Mouse (Mus musculus): Measurements from ENCODE around the gene Slc35c1. TPM values are rescaled to one million over a fixed set of nuclear protein-coding genes. Genes with fewer than 3 reads are reported as not detected.

Slc35c1 gene
- polyA plus RNA-seq, 1 experiment from 2014 or later, result 26.8 TPM

DNA sequence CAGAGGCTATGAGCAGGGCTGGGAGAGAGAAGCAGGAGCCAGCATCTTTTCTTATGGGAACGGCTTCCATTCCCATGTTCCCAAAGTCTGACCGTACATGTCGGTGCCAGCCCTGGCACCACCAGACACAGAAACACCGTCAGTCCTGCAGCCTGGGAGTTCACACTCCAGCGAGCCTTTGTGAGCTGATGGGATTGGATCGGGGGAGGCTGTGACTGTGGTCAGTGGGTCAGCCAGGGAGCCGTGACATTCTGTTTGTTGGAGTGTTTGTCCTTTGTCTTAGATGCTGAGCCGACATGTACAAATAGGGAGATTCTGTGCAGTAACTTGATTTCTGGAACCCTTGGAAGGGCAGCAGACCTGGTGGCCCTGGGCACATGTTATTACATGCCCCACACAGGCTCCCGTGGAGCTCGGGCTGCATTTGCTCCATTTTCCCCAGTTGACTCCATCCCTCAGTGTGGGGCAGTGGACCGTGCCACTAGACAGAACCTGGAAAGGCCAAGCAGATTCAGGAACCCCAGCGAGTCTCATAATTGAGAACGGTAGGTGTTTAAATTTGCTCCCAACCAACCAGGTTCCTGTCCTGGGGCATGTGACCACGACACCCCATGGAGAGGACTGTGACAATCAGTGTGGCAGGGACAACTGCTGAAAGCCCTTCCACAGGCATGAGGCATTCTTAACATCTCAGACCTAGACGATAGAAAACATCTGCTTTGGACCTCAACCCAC lies 33.5 kb upstream of the Slc35c1 start:
- Histone ChIP-seq H3K27ac (ENCODE audit: low read depth, low read length) (no peak overlapping the region), H3K4me3 (ENCODE audit: low read depth, low read length) (no peak overlapping the region), H3K4me1 (replicated peaks; ENCODE audit: control insufficient read depth, insufficient read depth, low read length) (no peaks in the 10 kb centered on the region), H3K36me3 (ENCODE audit: control insufficient read depth, insufficient read depth, low read length) (no peaks in the 10 kb centered on the region), H3K4me2 (no peak overlapping the region), H3K9ac (ENCODE audit: low read depth, low read length) (no peak overlapping the region), H3K27me3 (replicated peaks; ENCODE audit: control insufficient read depth, insufficient read depth, low read length) (no peaks in the 10 kb centered on the region), H3K9me3 (ENCODE audit: control insufficient read depth, low read length) (no peaks in the 10 kb centered on the region)
- ATAC-seq (replicated peaks; ENCODE audit: low FRiP score) (no peak), DNase-seq (ENCODE audit: low spot score) (no peak)
- 74% methylated on average over 15 of the region's 15 CpGs for WGBS

DNA sequence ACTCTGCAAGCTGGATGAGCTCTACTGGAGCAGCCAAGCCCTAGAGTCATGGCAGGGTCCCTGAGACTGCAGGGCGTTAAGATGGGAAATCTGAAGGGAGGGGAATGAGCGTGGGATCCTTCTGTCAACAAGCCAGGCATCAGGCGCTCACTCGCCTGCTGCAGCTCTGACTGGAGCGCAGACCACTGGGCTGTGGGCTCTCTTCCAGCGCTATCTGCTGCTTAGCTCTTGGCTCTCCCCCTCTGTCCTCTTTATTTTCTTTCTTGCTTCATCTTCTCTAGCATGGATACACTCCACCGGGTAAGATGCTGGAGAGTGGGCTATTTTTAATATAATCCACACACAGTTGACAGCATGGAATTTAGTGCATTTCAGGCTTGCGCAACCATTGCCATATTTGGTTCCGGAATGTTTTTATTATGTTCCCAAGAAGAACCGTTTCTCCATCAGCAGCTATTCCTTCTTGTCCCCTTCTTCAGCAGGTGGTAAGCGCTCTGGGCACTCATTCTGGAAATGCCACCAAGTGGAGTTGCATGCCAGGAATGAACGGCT lies 31.7 kb upstream of the Slc35c1 start:
- no peak overlapping the region for H3K27ac ChIP-seq (ENCODE audit: low read depth, low read length)
- no peak overlapping the region for H3K4me2 ChIP-seq
- H3K4me3 ChIP-seq (ENCODE audit: low read depth, low read length), result no peak overlapping the region
- no peaks in the 10 kb centered on the region for H3K27me3 ChIP-seq (replicated peaks; ENCODE audit: control insufficient read depth, insufficient read depth, low read length)
- ATAC-seq (replicated peaks; ENCODE audit: low FRiP score) (no peak), DNase-seq (ENCODE audit: low spot score) (no peak)
- no peaks in the 10 kb centered on the region for H3K9me3 ChIP-seq (ENCODE audit: control insufficient read depth, low read length)
- no peaks in the 10 kb centered on the region for H3K36me3 ChIP-seq (ENCODE audit: control insufficient read depth, insufficient read depth, low read length)
- no peaks in the 10 kb centered on the region for H3K4me1 ChIP-seq (replicated peaks; ENCODE audit: control insufficient read depth, insufficient read depth, low read length)
- WGBS, result 60% methylated on average over 12 of the region's 12 CpGs
- H3K9ac ChIP-seq (ENCODE audit: low read depth, low read length), result no peak overlapping the region

DNA sequence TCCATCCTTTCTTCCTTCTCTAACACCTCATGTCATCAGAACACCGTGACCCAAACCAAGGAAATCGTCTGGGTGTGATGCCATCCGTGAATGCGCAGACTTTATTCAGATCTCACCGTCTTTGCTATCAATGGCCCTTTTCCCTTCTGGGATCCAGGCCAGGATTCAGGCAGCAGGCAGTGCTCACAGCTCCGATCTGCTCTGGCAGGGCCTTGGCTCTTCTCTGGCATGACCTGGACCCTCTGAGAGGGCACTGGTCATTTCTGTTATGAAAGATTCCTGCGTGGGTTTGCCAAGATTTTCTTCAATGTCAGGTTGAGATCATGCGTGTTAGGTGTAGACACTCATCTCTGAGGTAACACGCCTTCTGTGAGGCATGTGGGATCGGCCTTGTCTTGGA lies 30.2 kb upstream of the Slc35c1 start:
- WGBS, result 82% methylated on average over 10 of the region's 10 CpGs

DNA sequence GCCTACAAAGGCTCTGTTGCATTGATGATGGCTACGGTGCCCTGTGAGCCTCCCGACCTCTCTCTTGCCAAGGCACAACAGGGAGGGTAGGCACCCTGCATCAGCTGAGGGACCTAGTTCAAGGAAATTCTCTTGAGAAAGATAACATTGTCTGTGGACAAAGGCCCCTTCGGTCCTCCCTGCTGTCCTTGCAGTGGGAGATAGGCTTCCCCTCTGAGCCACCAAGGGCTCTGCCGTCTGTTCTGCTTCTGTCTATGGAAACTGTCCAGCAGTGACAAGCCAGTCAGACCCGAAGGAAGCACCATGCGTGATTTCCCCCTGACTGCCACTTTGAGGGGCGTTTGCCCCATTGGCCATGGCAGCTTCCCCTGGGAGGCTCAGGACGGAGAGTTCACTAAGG lies 27.5 kb upstream of the Slc35c1 start:
- 66% methylated on average over 8 of the region's 8 CpGs for WGBS
- Histone ChIP-seq H3K4me2 (no peak overlapping the region), H3K4me3 (ENCODE audit: low read depth, low read length) (no peak overlapping the region), H3K9me3 (ENCODE audit: control insufficient read depth, low read length) (no peaks in the 10 kb centered on the region), H3K27me3 (replicated peaks; ENCODE audit: control insufficient read depth, insufficient read depth, low read length) (peaks cover 22% of the 10 kb centered on the region), H3K9ac (ENCODE audit: low read depth, low read length) (no peak overlapping the region), H3K27ac (ENCODE audit: low read depth, low read length) (no peak overlapping the region), H3K36me3 (ENCODE audit: control insufficient read depth, insufficient read depth, low read length) (no peaks in the 10 kb centered on the region), H3K4me1 (replicated peaks; ENCODE audit: control insufficient read depth, insufficient read depth, low read length) (0 out of 2 replicates have a peak, but pooled peaks cover 2% of the 10 kb centered on the region)
- DNase-seq (ENCODE audit: low spot score) (no peak), ATAC-seq (replicated peaks; ENCODE audit: low FRiP score) (no peak)

More for the DNA sequence above, 30.2 kb upstream of the Slc35c1 start:
- DNase-seq (ENCODE audit: low spot score) (peak; percentile 17), ATAC-seq (replicated peaks; ENCODE audit: low FRiP score) (no peak)
- Histone ChIP-seq H3K9ac (ENCODE audit: low read depth, low read length) (no peak overlapping the region), H3K36me3 (ENCODE audit: control insufficient read depth, insufficient read depth, low read length) (no peaks in the 10 kb centered on the region), H3K4me2 (no peak overlapping the region), H3K27me3 (replicated peaks; ENCODE audit: control insufficient read depth, insufficient read depth, low read length) (no peaks in the 10 kb centered on the region; the same call in 1 of the 2 replicates), H3K4me3 (ENCODE audit: low read depth, low read length) (no peak overlapping the region), H3K9me3 (ENCODE audit: control insufficient read depth, low read length) (no peaks in the 10 kb centered on the region), H3K4me1 (replicated peaks; ENCODE audit: control insufficient read depth, insufficient read depth, low read length) (no peaks in the 10 kb centered on the region), H3K27ac (ENCODE audit: low read depth, low read length) (no peak overlapping the region)

DNA sequence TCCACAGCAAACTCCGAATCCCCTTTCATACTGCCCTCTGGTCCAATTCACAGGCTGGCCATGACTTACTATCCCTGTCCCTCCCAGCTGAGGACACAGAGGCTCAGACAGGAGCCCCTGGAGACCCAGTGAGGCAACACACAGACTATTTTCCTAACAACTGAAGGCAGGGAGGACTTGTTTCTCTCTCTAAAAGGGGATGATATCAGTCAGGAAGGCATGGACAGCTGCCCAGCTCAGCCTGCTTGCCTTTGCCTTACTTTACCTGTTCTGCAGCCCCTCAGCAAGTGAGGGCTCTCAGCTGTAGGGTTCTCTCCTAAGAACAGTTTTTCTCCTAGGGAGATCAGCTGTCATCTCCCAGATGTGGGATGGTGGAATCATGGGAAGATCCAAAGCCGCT lies 26.6 kb upstream of the Slc35c1 start:
- H3K9me3 ChIP-seq (ENCODE audit: control insufficient read depth, low read length), result no peaks in the 10 kb centered on the region
- no peak overlapping the region for H3K4me3 ChIP-seq (ENCODE audit: low read depth, low read length)
- H3K4me2 ChIP-seq, result no peak overlapping the region
- no peaks in the 10 kb centered on the region for H3K36me3 ChIP-seq (ENCODE audit: control insufficient read depth, insufficient read depth, low read length)
- DNase-seq (ENCODE audit: low spot score) (no peak), ATAC-seq (replicated peaks; ENCODE audit: low FRiP score) (no peak)
- H3K27me3 ChIP-seq (replicated peaks; ENCODE audit: control insufficient read depth, insufficient read depth, low read length), result peaks cover 22% of the 10 kb centered on the region
- H3K4me1 ChIP-seq (replicated peaks; ENCODE audit: control insufficient read depth, insufficient read depth, low read length), result 0 out of 2 replicates have a peak, but pooled peaks cover 2% of the 10 kb centered on the region
- WGBS, result 47% methylated on average over 2 of the region's 2 CpGs
- no peak overlapping the region for H3K9ac ChIP-seq (ENCODE audit: low read depth, low read length)
- H3K27ac ChIP-seq (ENCODE audit: low read depth, low read length), result no peak overlapping the region

DNA sequence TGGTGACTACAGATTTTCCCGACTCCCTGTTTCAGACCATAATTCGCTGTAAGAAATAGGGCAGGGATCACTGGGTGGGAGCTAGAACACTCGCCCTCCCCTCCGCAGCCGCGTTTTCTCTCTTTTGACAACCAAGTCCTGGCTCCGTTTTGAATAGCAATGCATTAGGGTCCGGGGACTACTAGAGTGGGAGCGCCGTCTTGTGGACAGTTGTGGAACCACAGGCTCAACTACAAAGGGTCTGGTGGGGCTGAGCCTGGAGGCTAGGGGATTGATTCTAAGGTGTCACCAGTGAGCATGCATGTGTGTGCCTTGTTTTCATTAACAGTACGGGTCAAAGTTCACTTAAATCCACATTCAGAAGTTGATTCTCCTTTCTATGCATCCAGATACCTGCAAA lies 26.1 kb upstream of the Slc35c1 start:
- Histone ChIP-seq H3K4me1 (replicated peaks; ENCODE audit: control insufficient read depth, insufficient read depth, low read length) (0 out of 2 replicates have a peak, but pooled peaks cover 2% of the 10 kb centered on the region), H3K27ac (ENCODE audit: low read depth, low read length) (no peak overlapping the region), H3K36me3 (ENCODE audit: control insufficient read depth, insufficient read depth, low read length) (no peaks in the 10 kb centered on the region), H3K4me2 (peak overlapping the region; percentile 38), H3K27me3 (replicated peaks; ENCODE audit: control insufficient read depth, insufficient read depth, low read length) (peaks cover 22% of the 10 kb centered on the region), H3K9ac (ENCODE audit: low read depth, low read length) (no peak overlapping the region), H3K9me3 (ENCODE audit: control insufficient read depth, low read length) (no peaks in the 10 kb centered on the region), H3K4me3 (ENCODE audit: low read depth, low read length) (no peak overlapping the region)
- DNase-seq (ENCODE audit: low spot score), result peak; percentile 76
- ATAC-seq (replicated peaks; ENCODE audit: low FRiP score), result 0 out of 2 replicates have a peak, but pooled peaks have one; percentile 49
- 2% methylated on average over 11 of the region's 11 CpGs for WGBS

DNA sequence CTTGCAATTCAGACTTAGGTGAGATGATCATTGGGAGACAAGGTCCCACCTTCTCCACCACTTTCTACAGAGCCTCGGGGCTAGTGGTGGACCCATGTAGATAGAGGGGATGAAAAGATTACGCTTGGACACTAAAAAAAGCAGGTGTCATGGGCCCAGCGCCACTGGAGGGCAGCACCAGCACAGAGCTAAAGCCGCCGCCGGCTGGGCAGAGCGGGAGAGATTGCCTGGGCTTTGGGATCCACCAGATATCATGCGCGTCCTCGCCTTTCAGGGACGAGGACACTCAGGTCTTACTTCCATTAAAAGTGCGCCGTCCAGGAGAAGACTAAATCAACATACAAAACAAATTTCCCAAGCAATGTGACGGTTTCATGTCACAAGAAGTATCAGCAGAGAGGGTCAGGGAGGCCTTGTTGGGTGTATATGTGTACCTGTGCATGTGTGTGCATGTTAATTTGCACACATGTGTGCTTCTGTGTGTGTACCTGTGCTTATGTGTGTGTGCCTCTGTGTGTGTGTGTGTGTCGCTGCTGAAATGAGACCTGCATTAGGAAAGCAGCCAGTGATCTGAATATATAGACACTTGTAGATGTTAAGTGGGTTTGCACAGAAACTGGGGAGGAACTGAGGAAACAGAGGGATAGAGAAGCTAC lies 25.4 kb upstream of the Slc35c1 start:
- DNase-seq (ENCODE audit: low spot score) (peak; percentile 75), ATAC-seq (replicated peaks; ENCODE audit: low FRiP score) (0 out of 2 replicates have a peak, but pooled peaks have one; percentile 34)
- no peaks in the 10 kb centered on the region for H3K9me3 ChIP-seq (ENCODE audit: control insufficient read depth, low read length)
- H3K4me2 ChIP-seq, result peak overlapping the region; percentile 38
- H3K36me3 ChIP-seq (ENCODE audit: control insufficient read depth, insufficient read depth, low read length), result no peaks in the 10 kb centered on the region
- 0 out of 2 replicates have a peak, but pooled peaks cover 2% of the 10 kb centered on the region for H3K4me1 ChIP-seq (replicated peaks; ENCODE audit: control insufficient read depth, insufficient read depth, low read length)
- no peak overlapping the region for H3K9ac ChIP-seq (ENCODE audit: low read depth, low read length)
- H3K4me3 ChIP-seq (ENCODE audit: low read depth, low read length), result no peak overlapping the region
- H3K27ac ChIP-seq (ENCODE audit: low read depth, low read length), result no peak overlapping the region
- 9% methylated on average over 15 of the region's 15 CpGs for WGBS
- H3K27me3 ChIP-seq (replicated peaks; ENCODE audit: control insufficient read depth, insufficient read depth, low read length), result peaks cover 22% of the 10 kb centered on the region

DNA sequence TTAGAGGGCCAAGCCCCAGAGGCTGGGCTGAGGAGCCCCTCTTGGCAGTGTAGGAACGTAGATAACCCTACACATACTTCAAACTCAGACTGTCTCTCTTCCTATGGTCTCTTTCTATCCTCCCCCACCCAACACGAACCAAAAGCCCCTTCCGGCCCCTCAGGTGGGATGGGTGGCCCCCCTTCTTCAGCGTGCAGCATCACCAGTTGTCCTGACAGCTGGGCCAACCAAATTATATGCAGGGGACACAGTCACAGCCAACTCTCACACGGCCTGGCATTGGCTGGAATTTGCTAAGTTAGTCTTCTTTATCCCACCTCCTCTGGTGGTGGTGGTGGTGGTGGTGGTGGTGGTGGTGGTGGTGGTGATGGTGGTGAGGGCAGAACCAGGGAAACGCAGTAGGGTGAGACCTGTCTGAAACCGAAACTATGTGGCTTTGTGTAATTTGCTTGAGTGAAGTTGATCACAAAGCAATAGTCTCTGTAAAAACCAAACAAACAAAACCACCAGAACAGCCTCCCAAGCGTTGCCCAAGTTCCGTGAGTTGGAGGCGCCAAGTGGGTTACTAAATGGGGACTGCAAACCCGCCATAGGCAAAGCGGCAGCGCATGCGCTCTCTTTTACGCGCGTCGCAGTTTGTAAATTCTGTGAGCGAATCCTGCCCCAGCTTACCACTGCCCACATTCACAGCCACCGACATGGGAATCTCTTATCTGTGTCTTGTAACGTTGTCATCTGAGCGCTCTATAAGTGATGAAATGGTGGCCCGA lies 24.1 kb upstream of the Slc35c1 start:
- DNase-seq (ENCODE audit: low spot score) (no peak), ATAC-seq (replicated peaks; ENCODE audit: low FRiP score) (no peak)
- H3K9ac ChIP-seq (ENCODE audit: low read depth, low read length), result no peak overlapping the region
- 20% methylated on average over 23 of the region's 23 CpGs for WGBS
- 0 out of 2 replicates have a peak, but pooled peaks cover 2% of the 10 kb centered on the region for H3K4me1 ChIP-seq (replicated peaks; ENCODE audit: control insufficient read depth, insufficient read depth, low read length)
- peaks cover 22% of the 10 kb centered on the region for H3K27me3 ChIP-seq (replicated peaks; ENCODE audit: control insufficient read depth, insufficient read depth, low read length)
- H3K9me3 ChIP-seq (ENCODE audit: control insufficient read depth, low read length), result no peaks in the 10 kb centered on the region
- H3K27ac ChIP-seq (ENCODE audit: low read depth, low read length), result no peak overlapping the region
- H3K4me3 ChIP-seq (ENCODE audit: low read depth, low read length), result 0 out of 2 replicates have a peak overlapping the region, but pooled peaks have one; percentile 25
- H3K36me3 ChIP-seq (ENCODE audit: control insufficient read depth, insufficient read depth, low read length), result no peaks in the 10 kb centered on the region
- H3K4me2 ChIP-seq, result peak overlapping the region; percentile 56
